Mouse (Mus musculus): ENCODE measurements around the gene Atf6b.

Gene Atf6b

DNA sequence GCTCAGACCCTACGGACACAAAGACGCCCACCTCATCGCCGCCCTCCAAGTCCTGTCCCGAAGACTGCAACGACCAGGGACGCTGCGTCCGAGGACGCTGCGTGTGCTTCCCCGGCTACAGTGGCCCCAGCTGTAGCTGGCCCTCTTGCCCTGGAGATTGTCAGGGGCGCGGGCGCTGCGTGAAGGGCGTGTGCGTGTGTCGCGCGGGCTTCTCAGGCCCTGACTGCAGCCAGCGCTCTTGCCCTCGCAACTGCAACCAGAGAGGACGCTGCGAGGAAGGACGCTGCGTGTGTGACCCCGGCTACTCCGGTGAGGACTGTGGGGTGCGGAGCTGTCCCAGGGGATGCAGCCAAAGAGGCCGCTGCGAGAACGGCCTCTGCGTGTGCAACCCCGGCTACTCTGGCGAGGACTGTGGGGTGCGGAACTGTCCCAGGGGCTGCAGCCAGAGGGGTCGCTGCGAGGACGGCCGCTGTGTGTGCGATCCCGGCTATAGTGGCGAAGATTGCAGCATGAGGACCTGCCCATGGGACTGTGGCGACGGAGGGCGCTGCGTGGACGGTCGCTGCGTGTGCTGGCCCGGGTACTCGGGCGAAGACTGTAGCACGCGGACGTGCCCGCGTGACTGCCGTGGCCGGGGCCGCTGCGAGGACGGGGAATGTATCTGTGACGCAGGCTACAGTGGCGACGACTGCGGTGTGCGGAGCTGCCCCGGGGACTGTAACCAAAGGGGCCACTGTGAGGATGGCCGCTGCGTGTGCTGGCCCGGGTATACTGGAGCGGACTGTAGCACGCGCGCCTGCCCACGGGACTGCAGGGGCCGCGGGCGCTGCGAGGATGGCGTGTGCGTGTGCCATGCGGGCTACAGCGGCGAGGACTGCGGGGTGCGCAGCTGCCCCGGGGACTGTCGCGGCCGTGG is 24.5 kb downstream of the Atf6b start:
- no peak for DNase-seq

DNA sequence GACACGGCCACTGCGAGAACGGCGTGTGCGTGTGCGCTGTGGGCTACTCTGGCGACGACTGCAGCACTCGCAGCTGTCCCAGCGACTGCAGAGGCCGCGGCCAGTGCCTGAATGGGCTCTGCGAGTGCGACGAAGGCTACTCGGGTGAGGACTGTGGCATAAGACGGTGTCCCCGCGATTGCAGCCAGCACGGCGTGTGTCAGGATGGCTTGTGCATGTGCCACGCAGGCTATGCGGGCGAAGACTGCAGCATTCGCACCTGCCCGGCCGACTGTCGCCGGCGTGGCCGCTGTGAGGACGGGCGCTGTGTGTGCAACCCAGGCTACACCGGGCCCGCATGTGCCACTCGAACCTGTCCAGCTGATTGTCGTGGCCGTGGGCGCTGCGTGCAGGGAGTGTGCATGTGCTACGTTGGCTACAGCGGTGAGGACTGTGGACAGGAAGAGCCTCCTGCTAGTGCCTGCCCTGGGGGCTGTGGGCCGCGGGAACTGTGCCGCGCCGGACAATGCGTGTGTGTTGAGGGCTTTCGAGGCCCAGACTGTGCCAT is 25.4 kb downstream of the Atf6b start:
- DNase-seq: no peak

DNA sequence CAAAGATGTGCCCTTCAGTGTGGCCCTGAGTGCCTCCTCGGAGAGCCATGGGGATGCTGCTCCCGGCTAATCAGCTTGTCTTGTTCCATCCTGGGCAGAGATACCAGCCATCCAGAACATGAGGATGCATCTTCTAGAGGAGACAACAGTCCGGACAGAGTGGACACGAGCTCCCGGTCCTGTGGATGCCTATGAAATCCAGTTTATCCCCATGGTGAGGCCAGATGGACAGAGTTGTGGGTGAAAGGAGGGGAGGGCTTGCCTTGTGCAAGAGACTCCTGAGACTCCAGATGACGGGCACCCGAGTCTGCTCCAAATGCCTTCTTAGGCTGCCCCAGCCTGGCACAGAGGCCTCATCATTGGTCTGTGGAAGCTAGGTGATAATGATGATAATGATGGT is 26.2 kb downstream of the Atf6b start:
- DNase-seq: no peak

DNA sequence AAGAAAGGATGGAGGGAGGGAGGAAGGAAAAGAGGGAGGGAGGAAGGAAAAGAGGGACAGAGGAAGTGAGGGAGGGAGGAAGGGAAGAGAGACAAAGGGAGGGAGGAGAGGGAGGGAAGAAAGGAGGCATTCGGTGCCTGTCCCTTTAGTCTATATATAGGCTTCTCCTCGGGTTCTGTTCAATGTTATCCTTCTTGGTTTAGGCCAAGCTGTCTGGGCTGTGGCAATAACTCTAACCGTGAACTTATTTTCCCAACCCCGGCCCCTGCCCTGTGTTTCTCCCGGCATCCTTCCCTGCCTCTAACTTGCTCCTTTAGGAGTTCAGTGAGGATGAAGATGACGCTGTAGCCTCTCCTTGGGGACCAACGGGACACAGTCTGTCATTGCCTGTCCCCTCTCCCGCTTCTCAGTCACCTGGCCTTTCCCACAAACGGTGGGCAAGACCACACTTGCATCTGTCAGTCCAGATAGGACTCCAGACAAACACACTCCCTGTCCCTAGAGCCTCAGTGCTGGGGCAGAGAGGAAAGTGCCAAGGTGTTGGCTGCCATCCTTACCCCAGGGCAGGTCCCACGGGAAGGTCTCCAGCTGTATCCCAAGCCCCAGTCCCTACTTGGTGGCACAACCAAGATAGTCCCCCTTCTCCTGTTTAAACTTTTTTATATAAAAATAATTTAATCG is 27.7 kb downstream of the Atf6b start:
- no peak for DNase-seq

GRCm38 (mm10) chr17:34675205-34676092 is 28.5 kb downstream of the Atf6b start:
- DNase-seq: no peak

DNA sequence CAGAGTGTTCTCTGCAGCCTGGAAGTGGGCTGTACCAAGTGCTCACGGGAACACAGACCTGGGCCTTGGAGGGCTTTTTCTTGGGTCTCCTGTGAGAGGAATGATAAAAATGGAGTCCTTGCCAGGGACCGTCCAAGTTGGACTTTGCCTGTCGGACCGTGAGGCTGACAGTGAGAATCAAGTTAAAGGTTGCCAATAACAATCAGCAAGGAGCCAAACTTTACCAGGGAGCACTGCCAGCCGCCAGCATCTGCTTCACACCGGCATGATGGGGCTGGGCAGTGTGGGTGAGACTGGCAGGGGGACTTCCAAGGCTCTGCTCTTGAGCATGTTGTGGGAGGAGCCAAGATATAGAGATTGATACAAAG is 29.1 kb downstream of the Atf6b start:
- no peak for DNase-seq

- no peak for DNase-seq
Measured at GRCm38 (mm10) chr17:34676671-34677070, 29.7 kb downstream of the Atf6b start.

DNA sequence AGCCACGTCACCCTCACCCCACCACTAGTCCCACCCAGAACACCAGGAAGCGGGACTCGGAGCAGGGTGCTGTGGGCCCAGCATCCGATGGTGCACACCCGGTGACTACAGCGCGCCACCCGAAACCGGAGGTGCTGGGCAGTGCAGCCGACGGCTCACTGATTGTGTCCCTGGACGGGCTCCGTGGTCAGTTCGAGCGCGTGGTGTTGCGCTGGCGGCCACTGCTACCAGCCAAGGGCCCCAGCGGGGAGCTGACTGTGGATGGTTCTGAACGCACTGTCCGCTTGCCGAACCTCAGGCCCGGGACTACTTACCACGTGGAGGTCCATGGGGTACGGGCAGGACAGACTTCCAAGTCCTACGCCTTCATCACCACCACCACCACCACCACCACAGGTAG is 33.2 kb downstream of the Atf6b start:
- DNase-seq: no peak

GRCm38 (mm10) chr17:34680621-34681020 is 33.7 kb downstream of the Atf6b start:
- DNase-seq: no peak

DNA sequence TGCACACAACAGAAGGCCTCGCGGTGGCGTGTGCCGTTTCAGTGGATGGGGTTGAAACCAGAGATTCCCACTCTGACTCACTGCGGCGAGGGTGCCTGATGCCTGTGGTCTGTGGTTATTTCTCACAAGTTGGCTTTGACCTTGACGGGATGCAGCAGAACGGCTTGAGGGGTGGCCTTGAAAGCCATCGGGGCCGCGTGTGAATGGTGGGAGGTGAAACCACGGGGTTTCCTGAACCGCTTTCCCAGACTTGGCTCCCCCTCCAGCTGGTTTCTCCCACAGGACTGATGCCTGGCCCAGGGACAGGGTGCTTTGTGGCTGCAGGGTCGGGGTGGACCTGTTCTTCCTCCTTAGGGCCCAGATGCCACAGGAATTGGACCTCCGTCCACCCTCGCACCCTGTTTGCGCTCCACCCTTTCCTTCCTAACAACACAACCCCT is 34.2 kb downstream of the Atf6b start:
- no peak for DNase-seq

DNA sequence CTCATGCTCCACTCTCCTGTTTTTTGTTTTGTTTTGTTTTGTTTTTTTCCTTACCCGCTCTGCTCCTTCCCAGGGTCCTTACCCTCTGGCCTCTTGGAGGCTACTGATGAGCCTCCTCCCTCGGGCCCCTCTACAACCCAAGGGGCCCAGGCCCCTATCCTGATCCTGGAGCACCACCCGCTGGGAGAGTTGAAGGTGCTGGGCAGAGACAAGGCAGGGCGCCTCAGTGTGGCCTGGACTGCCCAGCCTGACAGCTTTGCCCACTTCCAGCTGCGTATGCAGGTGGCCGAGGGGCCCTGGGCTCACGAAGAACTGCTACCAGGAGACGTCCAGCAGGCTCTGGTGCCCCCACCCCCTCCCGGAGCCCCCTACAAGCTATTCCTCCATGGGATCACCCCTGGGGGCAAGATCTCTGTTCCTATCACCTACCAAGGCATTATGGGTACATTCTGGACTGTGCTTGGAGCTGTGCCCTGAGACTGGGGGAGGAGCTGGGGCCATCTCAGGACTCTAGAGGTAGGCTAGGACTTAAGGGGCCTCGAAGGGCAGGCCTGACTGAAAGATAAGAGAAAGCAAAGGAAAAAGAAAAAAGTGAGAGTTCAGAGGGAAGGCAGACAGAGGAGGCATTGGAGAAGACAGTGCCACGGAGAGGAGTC is 35.1 kb downstream of the Atf6b start:
- no peak for DNase-seq

DNA sequence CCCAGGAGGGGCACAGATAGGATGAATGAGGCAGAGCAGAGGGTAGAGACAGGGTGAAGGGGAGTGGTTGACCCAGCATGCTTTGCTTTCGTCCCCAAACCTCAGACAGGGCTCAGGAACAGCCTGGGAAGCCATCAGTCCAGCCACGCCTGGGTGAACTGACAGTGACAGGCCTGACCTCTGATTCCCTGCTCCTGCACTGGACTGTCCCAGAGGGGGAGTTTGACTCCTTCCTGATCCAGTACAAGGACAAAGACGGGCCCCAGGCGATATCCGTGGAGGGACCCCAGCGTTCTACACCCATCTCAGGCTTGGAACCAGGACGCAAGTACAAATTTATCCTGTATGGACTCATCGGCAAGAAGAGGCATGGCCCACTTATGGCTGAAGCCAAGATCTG is 36.2 kb downstream of the Atf6b start:
- DNase-seq: no peak

DNA sequence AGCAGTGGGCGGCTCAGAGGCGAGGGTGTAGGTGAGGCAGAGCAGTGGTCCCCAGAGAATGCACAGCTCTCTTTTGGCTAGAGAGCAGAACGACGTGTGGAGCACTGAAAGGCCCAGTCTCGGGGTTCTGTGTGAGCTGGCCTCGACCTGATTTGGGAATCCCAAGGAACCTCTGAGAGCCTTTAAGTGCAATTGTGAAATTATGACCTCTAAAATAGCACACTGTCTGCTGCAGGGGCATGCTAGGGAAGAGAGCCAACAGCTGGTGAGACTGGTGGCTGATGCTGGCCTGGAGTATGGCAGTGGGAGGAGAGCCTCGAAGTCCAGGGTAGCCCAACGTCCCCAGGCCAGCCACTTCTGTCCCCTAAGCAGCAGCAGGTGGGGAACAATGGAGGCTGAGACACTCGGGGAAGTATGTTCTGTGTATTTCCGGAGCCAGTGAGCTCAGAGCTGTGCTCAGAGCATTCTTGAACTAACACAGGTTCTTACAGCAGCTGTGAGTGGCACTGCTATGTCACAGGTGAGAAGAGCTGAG is 36.8 kb downstream of the Atf6b start:
- DNase-seq: no peak

GRCm38 (mm10) chr17:34684253-34684893 is 37.4 kb downstream of the Atf6b start:
- DNase-seq: no peak

DNA sequence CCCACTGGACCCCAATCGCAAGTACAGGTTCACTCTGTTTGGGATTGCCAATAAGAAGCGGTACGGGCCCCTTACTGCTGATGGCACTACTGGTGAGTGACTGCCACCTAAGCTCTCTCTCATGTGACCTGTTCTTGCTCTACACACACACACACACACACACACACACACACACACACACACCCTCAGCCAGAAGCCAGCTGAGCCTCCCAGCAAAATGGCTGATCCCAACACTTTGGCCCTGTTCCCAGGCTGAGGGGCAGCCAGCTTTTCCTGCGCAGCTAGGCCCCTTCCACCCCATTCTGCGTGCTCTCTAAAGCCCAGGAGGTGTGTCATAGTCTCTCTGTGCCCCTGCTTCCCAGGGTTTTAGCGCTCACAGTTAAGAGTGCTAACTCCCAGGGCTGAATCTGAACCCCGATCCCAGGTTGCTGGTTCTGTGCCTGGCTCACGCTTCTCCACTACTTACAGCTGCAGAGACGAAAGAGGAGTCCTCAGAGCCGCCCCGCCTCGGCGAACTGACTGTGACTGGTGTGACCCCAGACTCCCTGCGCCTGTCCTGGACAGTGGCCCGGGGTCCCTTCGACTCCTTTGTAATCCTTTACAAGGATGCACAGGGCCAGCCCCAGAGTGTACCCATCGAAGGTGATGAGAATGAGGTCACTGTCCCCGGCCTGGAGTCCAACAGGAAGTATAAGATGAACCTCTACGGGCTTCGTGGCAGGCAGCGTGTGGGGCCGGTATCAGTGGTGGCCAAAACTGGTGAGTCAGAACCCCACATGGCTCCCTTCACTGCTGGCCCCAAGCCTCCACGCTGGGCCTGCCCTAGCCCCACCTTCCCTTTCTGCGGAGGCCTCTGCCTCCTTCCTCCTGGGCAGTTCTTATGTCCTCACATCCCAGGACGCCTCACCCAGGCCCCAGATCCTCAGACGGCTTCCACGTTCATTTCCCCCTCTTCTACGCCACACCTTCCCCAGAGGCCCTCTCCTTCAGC is 38.5 kb downstream of the Atf6b start:
- DNase-seq: no peak

GRCm38 (mm10) chr17:34688889-34689288 is 41.9 kb downstream of the Atf6b start:
- DNase-seq: no peak

GRCm38 (mm10) chr17:34690458-34690857 is 43.5 kb downstream of the Atf6b start:
- DNase-seq: no peak

DNA sequence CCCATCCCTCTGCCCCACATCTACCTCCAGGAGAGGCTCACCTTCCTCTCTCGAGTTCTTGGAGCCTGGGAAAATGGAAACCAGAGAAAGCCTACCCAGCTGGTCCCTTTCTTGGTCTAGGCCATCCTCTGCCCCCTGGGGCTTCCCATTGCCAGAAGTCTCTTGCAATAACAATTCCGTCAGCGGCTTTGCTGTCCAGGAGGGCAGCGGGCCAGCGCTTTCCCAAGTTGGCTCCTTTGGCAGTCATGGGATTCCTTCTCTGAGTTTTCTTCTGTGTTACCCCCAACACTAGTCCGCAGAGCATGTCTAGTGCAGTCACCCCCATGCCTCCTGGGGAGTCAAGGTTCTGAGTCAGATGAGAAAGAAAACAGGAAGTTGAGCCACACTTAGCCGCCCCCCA is 46.0 kb downstream of the Atf6b start:
- no peak for DNase-seq

DNA sequence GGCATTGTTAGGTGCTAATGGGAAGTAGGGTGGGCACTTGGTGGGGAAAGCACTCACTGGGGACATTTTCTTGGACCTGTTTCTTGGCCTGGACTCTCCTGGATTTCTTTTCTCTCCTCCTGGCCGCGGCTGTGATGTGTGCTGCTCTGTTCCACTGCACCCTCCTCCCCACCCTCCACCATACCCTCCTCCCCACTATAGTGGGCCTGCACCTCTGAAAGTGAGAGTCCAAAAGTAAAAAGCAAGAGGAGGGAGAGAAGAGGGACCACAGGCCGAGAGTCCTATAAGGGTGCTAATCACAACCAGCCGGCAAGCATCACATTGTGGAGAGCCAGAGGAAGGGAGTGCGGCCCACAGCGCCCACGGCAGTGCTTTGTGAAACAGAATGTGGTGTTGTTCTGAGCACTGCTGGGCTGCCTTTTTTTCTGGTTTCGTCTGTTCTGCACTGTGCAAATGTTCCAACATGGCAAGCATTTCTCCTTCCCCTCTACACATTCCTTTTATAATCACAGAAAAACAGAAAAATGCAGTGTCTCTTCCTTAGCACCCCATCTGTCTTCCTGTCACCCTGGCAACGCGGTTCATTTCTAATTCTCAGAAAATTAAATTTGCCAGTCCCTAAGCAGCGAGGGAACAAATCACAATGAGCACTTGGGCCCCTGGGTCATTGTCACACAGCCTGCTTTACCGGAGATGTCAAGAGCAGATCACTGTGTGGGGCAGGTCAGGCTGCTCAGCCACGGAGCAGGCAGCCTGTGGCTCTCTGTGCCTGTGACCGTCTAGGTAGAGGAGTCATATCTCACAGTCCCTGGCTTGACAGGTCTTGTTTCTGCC is 52.8 kb downstream of the Atf6b start:
- DNase-seq: no peak

Data from B cell, adult 2 months (primary cell).